Mouse (Mus musculus): ENCODE data around the gene Uaca. TPM values are rescaled to one million over a fixed set of nuclear protein-coding genes. Genes with fewer than 3 reads are reported as not detected.

Uaca gene
- total RNA-seq, 2 experiments from 2014 or later, result 39.1 to 44.2 TPM

- no peak for DNase-seq
Measured at GRCm38 (mm10) chr9:60885148-60885547, 90.8 kb downstream of the Uaca start.

GRCm38 (mm10) chr9:60886431-60887371 lies 92.4 kb downstream of the Uaca start:
- no peak for DNase-seq

DNA sequence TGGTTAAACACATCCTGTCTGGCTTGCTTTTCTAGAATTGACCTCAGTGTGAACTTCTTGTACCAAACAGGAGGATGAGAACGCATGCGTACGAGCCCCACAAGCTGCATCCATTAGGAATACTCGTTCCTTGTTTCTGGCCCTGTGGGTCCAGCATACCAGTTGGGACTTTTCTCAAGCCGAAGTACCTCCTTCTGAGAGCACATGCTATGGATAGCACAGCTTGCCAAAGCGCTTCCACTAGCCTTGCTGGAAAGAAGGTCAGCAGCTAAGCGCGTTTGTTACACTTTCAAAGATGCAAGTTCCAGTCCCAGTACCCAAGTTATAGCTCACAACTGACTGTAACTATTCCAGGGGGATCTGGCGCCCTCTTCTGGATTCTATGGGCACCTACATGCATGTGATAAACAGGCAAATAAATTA lies 93.1 kb downstream of the Uaca start:
- peak; percentile 35 to 56 for DNase-seq

- no peak for DNase-seq
Measured at GRCm38 (mm10) chr9:60893511-60893910, 99.2 kb downstream of the Uaca start.

DNA sequence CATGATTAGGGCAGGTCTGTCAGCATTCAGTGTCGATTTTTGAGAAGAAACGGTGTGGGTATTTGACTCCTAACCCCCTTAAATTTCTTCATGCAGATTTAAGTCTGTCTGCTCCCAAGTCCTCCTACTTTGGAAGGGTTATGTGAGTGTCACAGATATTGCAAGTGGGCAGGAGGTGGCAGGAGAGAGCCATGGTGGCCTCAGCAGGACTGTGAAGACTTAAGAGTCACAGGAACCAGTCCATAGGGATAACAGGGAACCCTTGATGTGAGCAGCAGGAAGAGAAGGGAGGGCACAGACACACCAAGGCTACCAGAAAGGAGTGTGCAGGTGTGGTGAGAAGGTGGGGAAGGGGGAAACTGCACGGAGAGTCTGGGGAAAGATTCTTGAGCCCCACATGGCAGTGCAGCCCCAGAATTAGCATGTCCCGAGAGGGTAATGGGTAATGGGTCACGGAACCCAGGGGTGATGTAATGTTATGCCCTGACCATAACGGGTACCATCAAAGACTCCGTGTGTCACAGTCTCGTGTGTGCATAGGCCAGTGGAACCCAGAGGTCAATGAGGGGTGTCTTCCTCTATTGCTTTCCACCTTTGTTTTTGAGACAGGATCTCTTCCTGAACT lies 101.3 kb downstream of the Uaca start:
- peak; percentile 48 to 60 for DNase-seq

DNA sequence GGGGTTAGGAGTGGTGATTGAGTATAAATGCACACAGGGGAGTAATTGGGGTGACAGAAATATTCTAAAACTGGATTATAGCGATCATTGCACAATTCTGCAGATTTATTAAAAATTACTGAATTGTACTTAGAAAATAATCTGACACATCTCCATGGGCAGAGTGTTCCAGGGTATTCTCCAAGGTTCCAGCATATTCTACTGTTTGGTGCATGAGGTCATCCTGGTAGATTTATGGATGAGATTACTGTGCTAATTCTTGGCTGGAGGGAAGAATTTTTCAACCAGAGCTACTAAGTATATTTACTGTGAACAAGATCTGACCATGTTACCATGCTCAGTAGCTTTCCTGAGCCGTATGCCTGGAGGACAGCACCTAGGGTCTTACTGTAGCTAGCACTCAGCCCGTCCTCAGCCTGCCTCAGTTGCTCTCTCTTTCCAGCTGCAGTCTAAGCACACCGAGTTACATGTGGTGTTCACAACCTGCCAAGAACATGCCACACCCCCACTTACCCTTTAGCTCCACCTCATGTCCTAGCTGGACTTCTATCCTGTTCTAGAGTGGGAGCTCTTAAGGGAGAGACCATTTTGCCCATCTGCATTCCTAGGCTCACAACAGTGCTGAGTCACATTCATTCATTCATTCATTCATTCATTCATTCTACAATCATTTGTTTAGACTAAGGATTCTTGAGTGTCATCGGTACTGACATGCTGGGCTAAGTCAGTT lies 104.1 kb downstream of the Uaca start:
- no peak for DNase-seq

DNA sequence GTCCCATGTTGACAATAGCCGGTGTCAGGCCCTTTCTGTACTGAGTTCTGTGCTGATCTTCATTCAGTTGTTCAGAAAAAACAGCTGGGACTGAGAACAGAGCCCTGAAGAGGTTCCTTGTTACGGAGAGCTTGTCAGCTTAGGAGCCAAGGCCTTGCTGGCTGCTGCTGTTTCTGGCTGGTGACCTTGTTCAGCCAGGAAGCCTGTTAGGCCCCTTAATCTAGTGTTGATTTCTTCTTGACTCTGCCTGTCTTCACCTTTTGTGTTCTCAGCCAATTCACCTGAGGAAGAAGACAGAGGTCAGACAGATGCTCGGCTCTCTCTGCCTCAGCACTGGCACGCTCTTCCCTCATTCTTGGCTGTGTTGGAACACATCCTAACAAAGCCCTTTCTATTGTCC lies 104.9 kb downstream of the Uaca start:
- no peak for DNase-seq

- peak; percentile 17 to 18 for DNase-seq
Measured at GRCm38 (mm10) chr9:60899797-60900459, 105.6 kb downstream of the Uaca start.

DNA sequence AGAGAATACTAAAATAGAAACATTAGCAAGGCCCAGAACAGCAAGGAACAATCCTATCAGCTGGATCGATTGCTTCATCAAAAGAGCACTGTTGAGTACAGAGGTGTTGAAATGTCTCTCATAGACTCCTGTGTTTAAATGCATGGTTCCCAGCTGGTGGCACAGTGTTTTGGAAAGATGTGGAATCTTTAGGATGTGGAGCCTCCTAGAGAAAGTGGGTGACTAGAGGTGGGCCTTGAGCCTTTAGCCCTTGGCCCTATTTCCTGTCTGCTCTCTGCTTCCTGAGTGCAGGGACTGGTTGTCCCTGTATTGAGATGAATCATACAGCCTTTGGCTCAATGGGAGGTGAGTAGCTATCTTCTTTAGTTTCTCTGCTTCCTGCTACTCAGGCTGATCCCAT lies 117.9 kb downstream of the Uaca start:
- no peak for DNase-seq

GRCm38 (mm10) chr9:60913626-60914025 lies 119.3 kb downstream of the Uaca start:
- DNase-seq, result no peak

DNA sequence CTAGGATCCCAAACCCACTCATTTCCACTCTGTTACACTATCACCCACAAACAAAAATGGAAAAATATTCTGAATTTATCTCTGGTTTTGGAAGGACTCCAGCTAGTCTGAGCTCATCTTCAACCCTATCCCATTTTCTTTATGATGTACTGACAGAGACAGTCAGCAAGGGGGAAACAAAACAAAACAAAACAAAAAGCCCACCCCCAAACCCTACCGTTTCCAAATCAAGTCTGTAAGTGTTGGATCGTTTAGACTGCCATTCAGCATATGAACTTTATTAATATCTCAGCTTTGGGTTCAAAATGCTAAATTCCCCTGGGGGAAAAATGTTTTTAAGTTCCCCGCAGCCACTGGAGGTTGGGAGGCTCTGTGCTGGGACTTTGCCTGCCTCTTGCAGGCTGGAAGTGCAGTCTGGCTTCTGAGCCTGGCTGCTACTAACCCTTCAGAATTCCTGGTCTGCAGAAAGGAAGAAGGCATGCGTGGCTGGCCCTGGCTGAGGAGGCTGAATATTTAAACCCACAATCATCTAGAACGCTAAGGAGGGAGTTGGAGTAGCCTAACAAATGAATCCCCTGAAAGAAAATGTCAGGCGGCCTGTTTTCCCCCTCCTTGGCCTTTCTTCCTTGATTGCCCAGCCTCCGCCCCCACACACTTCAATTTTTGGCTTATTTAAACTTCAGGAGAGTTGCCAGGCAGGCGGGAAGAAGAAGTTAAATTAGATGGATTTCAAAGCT lies 125.8 kb downstream of the Uaca start:
- peak; percentile 17 to 23 for DNase-seq

DNA sequence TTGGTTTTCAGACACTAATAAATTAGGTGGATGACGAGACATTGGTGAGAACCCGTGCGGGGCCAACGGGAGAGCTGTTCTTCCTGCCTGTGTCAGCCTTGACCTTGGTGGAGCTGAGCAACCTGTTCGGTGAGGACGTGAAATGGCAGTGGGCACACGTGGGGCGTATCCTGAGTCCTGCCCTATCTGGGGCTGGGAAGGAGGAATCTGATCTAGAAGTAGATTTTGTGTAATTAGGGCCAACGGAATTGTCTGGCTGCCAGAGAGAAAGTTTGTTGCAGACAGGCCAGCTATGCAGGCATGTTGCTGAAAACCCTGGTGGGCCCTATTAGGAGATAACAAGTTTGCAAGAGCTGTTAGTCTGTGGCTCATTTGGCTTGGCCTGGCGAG lies 126.3 kb downstream of the Uaca start:
- DNase-seq, result peak in 1 of 2 experiments; percentile 12

- no peak for DNase-seq
Measured at GRCm38 (mm10) chr9:60921287-60921686, 126.9 kb downstream of the Uaca start.

DNA sequence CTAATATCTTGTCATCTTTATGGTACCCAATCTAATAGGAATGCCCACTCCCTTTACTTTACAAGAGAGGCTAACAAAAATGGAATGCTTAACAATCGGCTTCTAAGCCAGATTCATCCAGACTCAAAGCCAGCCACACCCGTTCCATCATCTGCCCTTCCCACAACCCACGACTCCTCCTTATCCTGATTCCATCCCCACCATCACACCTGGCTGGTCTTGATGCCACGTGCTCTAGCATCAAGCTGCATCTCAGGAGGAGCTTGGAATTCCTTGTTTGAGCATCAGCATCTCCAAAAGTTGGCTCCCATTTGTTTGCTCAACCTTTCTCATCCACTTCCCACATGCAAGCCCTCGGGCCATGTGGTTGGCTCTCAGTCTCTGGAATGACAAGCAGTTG lies 127.5 kb downstream of the Uaca start:
- no peak for DNase-seq

DNA sequence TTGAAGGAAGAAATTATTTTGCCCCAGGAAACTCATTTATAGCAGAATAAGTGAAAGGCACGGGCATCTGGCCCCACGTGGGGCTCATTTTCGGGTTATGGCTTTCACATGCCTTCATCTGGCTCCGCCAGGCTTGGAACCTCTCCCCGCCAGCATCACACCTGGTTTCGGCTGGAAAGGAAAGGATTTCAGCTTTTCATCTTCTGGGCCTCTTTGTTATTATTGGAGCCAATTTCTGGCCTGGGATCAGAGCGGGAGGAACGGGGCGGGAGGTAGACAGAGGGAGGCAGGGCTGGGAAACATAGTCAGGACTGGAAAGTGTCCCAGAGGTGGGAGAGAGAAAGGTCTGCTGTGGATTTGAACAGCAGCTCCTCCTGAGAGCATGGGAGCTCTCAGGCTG lies 132.0 kb downstream of the Uaca start:
- peak in 1 of 2 experiments; percentile 15 for DNase-seq

GRCm38 (mm10) chr9:60929290-60929983 lies 135.1 kb downstream of the Uaca start:
- no peak for DNase-seq
